Mouse (Mus musculus) E14TG2a.4 (cell line): ENCODE measurements around the gene Ncmap.

Experiments
- CTCF ChIP-seq: conservative IDR thresholded peaks from 2 replicates; pipeline ENCODE4 v1.5.1; 2014; ENCODE audit warnings: low read length
- NANOG ChIP-seq: IDR thresholded peaks from 2 replicates; pipeline ENCODE4 v1.6.1; 2014; ENCODE audit warnings: borderline replicate concordance, low read length, mixed read lengths
- POU5F1 ChIP-seq: IDR thresholded peaks from 2 replicates; pipeline ENCODE4 v1.6.1; 2014; ENCODE audit warnings: low read length, borderline replicate concordance

DNA sequence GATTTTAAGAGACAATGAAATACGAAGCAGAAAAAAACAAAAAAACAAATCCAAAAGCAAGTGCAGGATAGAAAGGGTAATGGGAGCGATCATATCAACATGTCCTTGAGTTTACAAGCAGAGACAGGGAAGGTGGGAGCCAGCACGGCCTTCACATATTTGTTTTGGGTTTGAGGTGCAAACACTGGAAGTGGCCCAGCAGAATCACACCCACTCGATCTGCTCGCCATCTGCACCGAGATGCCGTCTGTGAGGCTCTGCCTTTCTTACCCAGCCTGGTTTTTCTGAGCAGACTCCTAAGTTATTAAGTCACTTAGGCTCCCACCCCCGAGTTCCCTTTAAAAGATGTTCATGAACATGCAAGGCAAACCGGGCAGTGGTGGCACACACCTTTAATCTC is 27.6 kb upstream of the Ncmap start:
- no peak for TF ChIP-seq CTCF
- TF ChIP-seq NANOG = no peak
- TF ChIP-seq POU5F1 = no peak
